Mouse (Mus musculus): ENCODE data around the gene Zfp951.
"Not testable (repeated sequence)": the region's sequence is repeated elsewhere in the genome, so short reads cannot be mapped to it uniquely, and the experiment has no call there.

DNA sequence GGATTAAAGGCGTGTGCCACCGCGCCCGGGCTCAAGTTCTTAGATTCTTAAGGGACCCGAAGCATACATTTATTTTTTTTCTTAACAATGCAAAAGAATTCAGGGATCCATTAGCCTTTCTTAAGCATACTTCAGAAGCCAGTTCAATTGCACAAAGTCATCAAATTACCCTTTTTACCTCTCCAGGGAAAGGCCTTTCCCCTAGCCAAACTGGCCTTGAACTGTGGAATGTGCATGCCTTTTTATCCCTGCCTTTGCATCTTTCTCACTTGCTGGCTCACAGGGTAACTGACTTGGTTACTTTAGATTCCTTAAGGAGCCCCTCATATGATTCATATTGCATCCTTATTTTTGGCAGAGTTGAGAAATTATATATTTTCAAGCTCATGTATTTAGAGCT is 46.7 kb upstream of the Zfp951 start:
- not testable (repeated sequence) for TF ChIP-seq CTCF (IDR thresholded peaks at IDR 0.05; ENCODE audit: low read depth, low read length); GATA2 (IDR thresholded peaks at IDR 0.05; ENCODE audit: borderline replicate concordance, low read depth, low read length); POLR2AphosphoS5 (IDR thresholded peaks at IDR 0.05; ENCODE audit: insufficient replicate concordance, low read depth, low read length); TAL1 (conservative IDR thresholded peaks at IDR 0.05; ENCODE audit: low read depth, low read length); GATA1 (IDR thresholded peaks at IDR 0.05; ENCODE audit: borderline replicate concordance, low read length)

Measured in G1E (cell line).